Mouse (Mus musculus) midbrain, embryonic 14.5 days (tissue): Measurements from ENCODE around the gene Kcnd2. TPM values are rescaled to one million over a fixed set of nuclear protein-coding genes. Genes with fewer than 3 reads are reported as not detected.

ENCODE experiments used
- ATAC-seq: fragments of 200-750 bp; cut with Nextera tagmentation; 2 replicates; pipeline ENCODE4 v1.8.0; 2017; ENCODE audit warnings: moderate number of reproducible peaks, moderate library complexity; ENCODE audit not compliant: low FRiP score, low TSS enrichment
- DNase-seq: peaks from one replicate; pipeline ENCODE4 v3.0.0-alpha.2; 2015
- H3K27ac ChIP-seq: fragments of 300-500 bp; sonication (generic); replicated peaks from 2 replicates; pipeline ENCODE4 v1.5.1; 2014; ENCODE audit warnings: mild to moderate bottlenecking, low read depth, low read length, moderate library complexity
- H3K27me3 ChIP-seq: fragments of 300-500 bp; sonication (generic); 2 replicates; pipeline ENCODE4 v1.6.1; 2014; ENCODE audit warnings: low read length, control low read depth, mixed read lengths; ENCODE audit not compliant: control insufficient read depth, insufficient read depth
- H3K36me3 ChIP-seq: fragments of 300-500 bp; sonication (generic); 2 replicates; pipeline ENCODE4 v1.6.1; 2014; ENCODE audit warnings: low read length, control low read depth; ENCODE audit not compliant: control insufficient read depth, insufficient read depth
- H3K4me1 ChIP-seq: fragments of 300-500 bp; sonication (generic); 2 replicates; pipeline ENCODE4 v1.6.1; 2014; ENCODE audit warnings: mild to moderate bottlenecking, antibody characterized with exemption, low read length, control low read depth; ENCODE audit not compliant: control insufficient read depth, insufficient read depth
- H3K4me2 ChIP-seq: fragments of 300-500 bp; sonication (generic); 2 replicates; pipeline ENCODE4 v1.6.1; 2014; ENCODE audit warnings: mild to moderate bottlenecking, low read length, moderate library complexity
- H3K4me3 ChIP-seq: fragments of 300-500 bp; sonication (generic); replicated peaks from 2 replicates; pipeline ENCODE4 v1.5.1; 2014; ENCODE audit warnings: low read depth, low read length
- H3K9ac ChIP-seq: fragments of 300-500 bp; sonication (generic); replicated peaks from 2 replicates; pipeline ENCODE4 v1.6.1; 2014; ENCODE audit warnings: mild to moderate bottlenecking, low read length, moderate library complexity
- H3K9me3 ChIP-seq: fragments of 300-500 bp; sonication (generic); 2 replicates; pipeline ENCODE4 v1.6.1; 2016; ENCODE audit warnings: low read length, control low read depth, mixed read lengths; ENCODE audit not compliant: control insufficient read depth
- WGBS: fragments of 180-500 bp; shearing (Covaris S2); extraction: QIAGEN DNeasy Blood & Tissue Kit; methylation state at CpG from one replicate; pipeline ENCODE4 v1.1.7; 2014; 5-methylcytosine and 5-hydroxymethylcytosine counted together
- polyA plus RNA-seq: library from polyadenylated mRNA; unstranded; fragments of >200 nt; fragmentation: Nextera tagmentation; extraction: Ambion mirVana; gene quantifications from 2 replicates; pipeline ENCODE4 v1.2.1, GENCODE M21; 2014

Kcnd2 gene
- 23.4 and 26.0 TPM in 2 replicates for polyA plus RNA-seq

DNA sequence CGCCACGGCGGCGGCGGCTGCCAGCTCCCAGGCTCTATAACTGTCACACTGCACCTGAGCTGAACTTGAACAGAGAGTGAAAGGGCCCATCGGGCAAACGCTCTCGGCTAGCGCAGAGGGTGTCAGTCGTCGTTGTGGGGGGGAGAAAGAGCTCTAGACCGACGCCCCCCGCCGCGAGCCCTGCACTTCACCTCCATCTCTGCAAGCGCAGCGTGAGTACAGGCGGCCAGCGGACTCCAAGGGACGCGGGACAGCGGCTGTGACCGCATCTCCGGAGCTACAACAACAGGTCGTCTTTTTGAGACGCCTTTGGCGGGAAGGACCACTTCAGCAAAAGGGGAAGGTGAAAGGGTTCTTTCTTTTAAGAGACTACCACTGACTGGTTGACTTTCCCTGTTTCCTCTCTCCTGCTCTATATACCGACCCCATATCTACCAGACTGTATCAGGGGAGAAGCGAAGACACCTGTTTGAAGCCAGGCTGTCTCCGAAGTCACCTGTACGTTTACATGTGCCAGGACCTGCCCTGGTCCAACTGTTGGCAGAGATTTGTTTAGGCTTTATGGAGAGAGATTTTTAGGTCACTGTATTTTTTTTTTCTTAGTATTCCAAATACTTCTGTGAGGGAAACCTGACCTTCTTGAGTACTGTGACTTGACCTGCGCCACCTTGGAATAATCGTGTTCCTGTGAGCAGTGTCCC is at the start of gene Kcnd2:
Gene Kcnd2, plus strand, starts transcription at position 13 of the 701 bp plus-strand sequence.
- WGBS = 10% methylated on average over 34 of the region's 34 CpGs
- H3K27ac ChIP-seq = peak within 1 kb of the TSS; percentile 92
- peak within 1 kb of the TSS; percentile 86 for H3K4me3 ChIP-seq
- no peaks in the 10 kb centered on the region for H3K4me1 ChIP-seq
- H3K9me3 ChIP-seq = no peaks in the 10 kb centered on the region; the same call in 1 of the 2 replicates
- H3K9ac ChIP-seq = peak within 1 kb of the TSS; percentile 86
- no peaks in the 10 kb centered on the region for H3K36me3 ChIP-seq
- peak; percentile 5; the same call in 1 of the 2 replicates for ATAC-seq
- no peaks in the 10 kb centered on the region for H3K27me3 ChIP-seq
- peak within 1 kb of the TSS; percentile 83 for H3K4me2 ChIP-seq
- DNase-seq = no peak

DNA sequence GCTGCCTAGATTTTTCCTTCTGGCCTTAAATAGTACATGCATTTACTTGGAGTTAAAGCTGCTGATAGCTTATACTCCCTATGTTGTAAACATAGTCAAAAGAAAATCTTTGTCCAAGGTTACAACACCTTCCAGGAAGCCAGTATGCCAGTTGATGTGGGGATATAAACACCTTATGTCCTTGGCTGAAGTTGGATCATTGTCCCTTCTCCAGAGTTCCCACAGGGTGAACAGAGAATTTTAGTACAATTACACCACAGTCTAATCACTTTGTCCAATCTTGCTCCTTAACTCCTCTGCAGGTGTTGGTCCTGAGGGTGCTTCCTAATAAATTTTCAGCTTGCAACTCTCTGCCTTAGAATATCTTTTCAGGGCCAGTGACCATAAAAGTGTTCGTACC is 48.7 kb upstream of the Kcnd2 start:
- H3K4me2 ChIP-seq = no peak overlapping the region
- ATAC-seq = no peak
- DNase-seq = no peak
- H3K4me3 ChIP-seq = no peak overlapping the region
- no peaks in the 10 kb centered on the region for H3K27me3 ChIP-seq
- no peaks in the 10 kb centered on the region for H3K9me3 ChIP-seq
- H3K36me3 ChIP-seq = no peaks in the 10 kb centered on the region
- H3K9ac ChIP-seq = no peak overlapping the region
- no peak overlapping the region for H3K27ac ChIP-seq
- WGBS = 79% methylated on average over 1 of the region's 1 CpGs
- H3K4me1 ChIP-seq = no peaks in the 10 kb centered on the region

- ATAC-seq = no peak
- WGBS = 76% methylated on average over 2 of the region's 2 CpGs
Observed at GRCm38 (mm10) chr6:21195341-21195740, 20.0 kb upstream of the Kcnd2 start.

GRCm38 (mm10) chr6:21213865-21214672 is 1.2 kb upstream of the Kcnd2 start:
- H3K9ac ChIP-seq = peak overlapping the region; percentile 86
- WGBS = under 1% methylated on average over 29 of the region's 29 CpGs
- H3K27ac ChIP-seq = peak overlapping the region; percentile 92
- no peaks in the 10 kb centered on the region; the same call in 1 of the 2 replicates for H3K9me3 ChIP-seq
- H3K4me1 ChIP-seq = no peaks in the 10 kb centered on the region
- peak; percentile 97 for DNase-seq
- ATAC-seq = peak; percentile 59
- no peaks in the 10 kb centered on the region for H3K36me3 ChIP-seq
- H3K4me2 ChIP-seq = peak overlapping the region; percentile 83
- H3K4me3 ChIP-seq = peak overlapping the region; percentile 86
- no peaks in the 10 kb centered on the region for H3K27me3 ChIP-seq

More at GRCm38 (mm10) chr6:21195341-21195740, 20.0 kb upstream of the Kcnd2 start:
- Histone ChIP-seq H3K27ac (no peak overlapping the region), H3K4me3 (no peak overlapping the region), H3K4me2 (no peak overlapping the region), H3K9ac (no peak overlapping the region), H3K36me3 (no peaks in the 10 kb centered on the region), H3K27me3 (no peaks in the 10 kb centered on the region), H3K9me3 (peaks cover 5% of the 10 kb centered on the region; the same call in 1 of the 2 replicates), H3K4me1 (no peaks in the 10 kb centered on the region)
- DNase-seq = no peak

DNA sequence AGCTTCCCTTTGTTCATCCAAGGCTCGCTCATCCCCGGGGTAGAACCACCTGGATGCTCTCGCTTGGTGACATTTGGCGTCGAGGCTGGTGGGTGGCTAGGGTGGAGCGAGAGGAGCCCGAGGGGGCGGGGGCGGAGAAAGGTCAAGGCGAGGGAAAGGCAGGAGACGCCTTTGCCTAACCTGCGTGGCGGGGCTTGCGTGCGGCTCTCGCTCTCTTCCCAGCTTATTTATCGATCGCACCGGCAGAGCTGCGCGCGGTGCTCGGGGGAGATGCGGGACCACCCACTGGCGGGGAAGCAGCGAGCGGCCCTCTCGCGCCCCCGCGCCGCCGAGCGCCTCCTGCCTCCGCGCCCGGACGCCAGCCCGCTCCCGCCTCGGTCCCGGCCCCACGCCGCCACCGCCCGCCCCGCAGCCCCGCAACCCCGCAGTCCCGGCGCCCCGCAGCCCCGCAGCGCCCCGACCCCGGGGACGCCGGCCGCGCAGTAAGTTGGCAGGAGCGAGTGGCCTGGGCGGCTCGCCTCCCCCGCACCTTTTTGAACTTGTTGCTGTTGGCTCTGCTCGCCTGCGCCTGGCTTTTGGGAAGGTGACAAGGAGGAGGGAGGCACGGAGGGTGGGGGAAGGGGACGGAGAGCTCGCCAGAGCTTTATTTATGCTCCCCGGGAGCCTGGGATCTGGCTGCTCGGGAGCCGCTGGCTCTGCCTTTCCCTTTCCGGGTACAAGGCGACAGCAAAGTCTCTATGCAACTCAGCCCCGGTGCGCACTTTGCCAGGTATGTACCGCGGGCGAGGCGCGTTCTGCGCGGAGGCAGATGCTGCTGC is 421 bp upstream of the Kcnd2 start:
- H3K4me3 ChIP-seq = peak overlapping the region; percentile 86
- WGBS = under 1% methylated on average over 80 of the region's 83 CpGs
- peak overlapping the region; percentile 83 for H3K4me2 ChIP-seq
- no peaks in the 10 kb centered on the region; the same call in 1 of the 2 replicates for H3K9me3 ChIP-seq
- ATAC-seq (peak; percentile 79), DNase-seq (peak; percentile 82)
- peak overlapping the region; percentile 86 for H3K9ac ChIP-seq
- no peaks in the 10 kb centered on the region for H3K4me1 ChIP-seq
- peak overlapping the region; percentile 92 for H3K27ac ChIP-seq
- no peaks in the 10 kb centered on the region for H3K36me3 ChIP-seq
- no peaks in the 10 kb centered on the region for H3K27me3 ChIP-seq

DNA sequence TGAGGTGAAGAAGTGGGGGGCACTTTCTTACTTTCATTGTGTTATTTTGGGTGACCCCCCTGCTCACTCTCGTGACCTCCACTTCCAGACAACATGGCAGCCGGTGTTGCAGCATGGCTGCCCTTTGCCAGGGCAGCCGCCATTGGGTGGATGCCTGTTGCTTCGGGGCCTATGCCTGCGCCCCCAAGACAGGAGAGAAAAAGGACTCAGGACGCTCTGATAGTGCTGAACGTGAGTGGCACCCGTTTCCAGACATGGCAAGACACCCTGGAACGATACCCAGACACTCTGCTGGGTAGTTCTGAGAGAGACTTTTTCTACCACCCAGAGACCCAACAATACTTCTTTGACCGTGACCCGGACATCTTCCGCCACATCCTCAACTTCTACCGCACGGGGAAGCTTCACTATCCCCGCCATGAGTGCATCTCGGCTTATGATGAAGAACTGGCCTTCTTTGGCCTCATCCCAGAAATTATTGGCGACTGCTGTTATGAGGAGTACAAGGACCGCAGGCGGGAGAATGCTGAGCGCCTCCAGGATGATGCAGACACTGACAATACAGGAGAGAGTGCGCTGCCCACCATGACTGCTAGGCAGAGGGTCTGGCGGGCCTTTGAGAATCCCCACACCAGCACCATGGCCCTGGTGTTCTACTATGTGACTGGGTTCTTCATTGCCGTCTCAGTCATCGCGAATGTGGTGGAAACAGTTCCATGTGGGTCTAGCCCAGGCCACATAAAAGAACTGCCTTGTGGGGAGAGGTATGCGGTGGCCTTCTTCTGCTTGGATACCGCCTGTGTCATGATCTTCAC is 1.1 kb downstream of the Kcnd2 start:
- no peak for ATAC-seq
- Histone ChIP-seq H3K27me3 (no peaks in the 10 kb centered on the region), H3K4me3 (peak overlapping the region; percentile 86), H3K9ac (no peak overlapping the region), H3K27ac (no peak overlapping the region), H3K9me3 (no peaks in the 10 kb centered on the region; the same call in 1 of the 2 replicates), H3K4me1 (no peaks in the 10 kb centered on the region), H3K4me2 (peak overlapping the region; percentile 83), H3K36me3 (no peaks in the 10 kb centered on the region)
- WGBS = 95% methylated on average over 27 of the region's 27 CpGs
- no peak for DNase-seq

DNA sequence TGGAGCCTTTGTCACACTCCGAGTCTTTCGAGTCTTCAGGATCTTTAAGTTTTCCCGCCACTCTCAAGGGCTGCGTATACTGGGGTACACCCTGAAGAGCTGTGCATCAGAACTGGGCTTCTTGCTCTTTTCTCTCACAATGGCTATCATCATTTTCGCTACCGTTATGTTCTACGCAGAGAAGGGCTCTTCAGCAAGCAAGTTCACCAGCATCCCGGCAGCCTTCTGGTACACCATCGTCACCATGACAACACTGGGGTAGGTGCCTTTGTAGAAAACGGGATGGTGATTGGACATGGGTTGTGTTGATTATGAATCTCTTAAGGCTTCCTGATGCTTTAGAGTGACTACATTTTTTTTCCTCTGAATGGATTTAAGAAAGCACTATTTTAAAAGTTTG is 1.9 kb downstream of the Kcnd2 start:
- Histone ChIP-seq H3K9me3 (no peaks in the 10 kb centered on the region; the same call in 1 of the 2 replicates), H3K9ac (no peak overlapping the region), H3K27ac (no peak overlapping the region), H3K4me3 (no peak overlapping the region), H3K27me3 (no peaks in the 10 kb centered on the region), H3K36me3 (no peaks in the 10 kb centered on the region), H3K4me1 (no peaks in the 10 kb centered on the region), H3K4me2 (peak overlapping the region; percentile 21; the same call in 1 of the 2 replicates)
- DNase-seq (peak; percentile 9), ATAC-seq (no peak)
- WGBS = 92% methylated on average over 10 of the region's 10 CpGs
